17 mouse cellular contexts compared by ENCODE assay signal in genomic region chr19:60603586-60603985, GRCm38 (mm10).
"Had no signal": no experiment of that assay in that cellular context is flagged by ENCODE, and none has a peak within 500 bp of the region (broad histone marks: within the 10 kb centered on the region; RNA-seq: fewer than 3 reads in every experiment).

No protein-coding gene starts in this region.

- DNase-seq: liver, postnatal 0 days; lung, adult 2 months; lung, postnatal 14 days; lung, postnatal 36 days; right cerebral cortex, postnatal 14 days; thymus, adult 2 months; thymus, postnatal 25 days; thymus, postnatal 4 days had no signal

- H3K27me3 ChIP-seq: lung, embryonic 15.5 days; midbrain, embryonic 13.5 days; midbrain, embryonic 15.5 days; neural tube, embryonic 12.5 days; stomach, embryonic 15.5 days had no signal

- H3K27ac ChIP-seq: lung, embryonic 15.5 days; macrophage; midbrain, embryonic 13.5 days; midbrain, embryonic 15.5 days; neural tube, embryonic 12.5 days; stomach, embryonic 15.5 days; stomach, postnatal 0 days had no signal

- H3K9me3 ChIP-seq: lung, embryonic 15.5 days; midbrain, embryonic 13.5 days; midbrain, embryonic 15.5 days; neural tube, embryonic 12.5 days; stomach, embryonic 15.5 days had no signal

- H3K4me3 ChIP-seq: lung, embryonic 15.5 days; midbrain, embryonic 13.5 days; midbrain, embryonic 15.5 days; neural tube, embryonic 12.5 days; stomach, embryonic 15.5 days had no signal

- H3K4me1 ChIP-seq: lung, embryonic 15.5 days; midbrain, embryonic 13.5 days; midbrain, embryonic 15.5 days; neural tube, embryonic 12.5 days; stomach, embryonic 15.5 days had no signal

- ATAC-seq: liver, postnatal 0 days; lung, postnatal 0 days; midbrain, embryonic 13.5 days; midbrain, embryonic 15.5 days had no signal

- H3K36me3 ChIP-seq: lung, embryonic 15.5 days; midbrain, embryonic 13.5 days; midbrain, embryonic 15.5 days; neural tube, embryonic 12.5 days; stomach, embryonic 15.5 days had no signal

- H3K4me2 ChIP-seq: lung, embryonic 15.5 days; midbrain, embryonic 11.5 days; midbrain, embryonic 13.5 days; midbrain, embryonic 15.5 days; neural tube, embryonic 12.5 days; stomach, embryonic 15.5 days had no signal

- H3K9ac ChIP-seq: liver, postnatal 0 days; lung, embryonic 15.5 days; midbrain, embryonic 13.5 days; midbrain, embryonic 15.5 days; neural tube, embryonic 12.5 days; stomach, embryonic 15.5 days had no signal
